Mouse (Mus musculus) gastrocnemius, postnatal 36 days (tissue): Measurements from ENCODE around the gene Olfr750. TPM values are rescaled to one million over a fixed set of nuclear protein-coding genes. Genes with fewer than 3 reads are reported as not detected.
A peak's percentile ranks its signal among the peaks of the same experiment; 100 is the strongest.

Experiments used
- DNase-seq, 2 experiments: peaks; one replicate each; pipeline ENCODE4 v3.0.0; 2022
- intact Hi-C: fragments of 180-260 bp; cut with DNase I; formaldehyde crosslinking; loops from one replicate; pipeline ENCODE4 v1.15.1; 2025
- long read RNA-seq, 2 experiments: library from polyadenylated mRNA; stranded (forward); transcript quantifications; one replicate each; pipeline ENCODE4 v2.0.0; 2021
- total RNA-seq, 2 experiments: library from RNA; stranded (reverse); gene quantifications; 2 replicates each; pipeline ENCODE4 v1.2.3; 2021

Olfr750 gene
- not detected for total RNA-seq
- long read RNA-seq, experiment 1 = 0 reads
- long read RNA-seq, experiment 2 = 0 reads

GRCm38 (mm10) chr14:51074335-51074734 is at the start of gene Olfr750:
TSS of gene Olfr750 (minus strand) at chr14:51074435.
- no peak for DNase-seq
- intact Hi-C loops = no loop called here

GRCm38 (mm10) chr14:51113916-51114560 is 39.8 kb upstream of the Olfr750 start, which contains the start of gene Eddm3b:
TSS of gene Eddm3b (plus strand) at chr14:51114426.
- no peak for DNase-seq
- intact Hi-C loops = no loop called here

- no peak for DNase-seq
Observed at GRCm38 (mm10) chr14:51113476-51113875, 39.2 kb upstream of the Olfr750 start.

GRCm38 (mm10) chr14:51111966-51112365 is 37.7 kb upstream of the Olfr750 start:
- no peak for DNase-seq
- intact Hi-C loops = no loop called here

More at GRCm38 (mm10) chr14:51113476-51113875, 39.2 kb upstream of the Olfr750 start:
- intact Hi-C loops = no loop called here

GRCm38 (mm10) chr14:51106449-51106967 is 32.3 kb upstream of the Olfr750 start:
- no peak for DNase-seq
- intact Hi-C loops = no loop called here

- intact Hi-C loops = loop anchor here (5.0 kb wide), 2 partner anchors 163 to 307 kb away; no protein-coding TSS in a partner anchor
- DNase-seq = no peak
Observed at GRCm38 (mm10) chr14:51104366-51104765, 30.1 kb upstream of the Olfr750 start.

GRCm38 (mm10) chr14:51103217-51103616 is 29.0 kb upstream of the Olfr750 start:
- peak; percentile 40 to 46 for DNase-seq
- intact Hi-C loops = loop anchor here (5.0 kb wide), 2 partner anchors 164 to 306 kb away; no protein-coding TSS in a partner anchor

- intact Hi-C loops = loop anchor here (5.0 kb wide), 2 partner anchors 166 to 304 kb away; no protein-coding TSS in a partner anchor
- no peak for DNase-seq
Observed at GRCm38 (mm10) chr14:51101284-51101683, 27.0 kb upstream of the Olfr750 start.

- DNase-seq = no peak
- intact Hi-C loops = loop anchor here (5.0 kb wide), 1 partner anchor 72 kb away; no protein-coding TSS in a partner anchor
Observed at GRCm38 (mm10) chr14:51098921-51099320, 24.7 kb upstream of the Olfr750 start.

GRCm38 (mm10) chr14:51098300-51098699 is 24.1 kb upstream of the Olfr750 start:
- DNase-seq = peak in 1 of 2 experiments; percentile 44
- intact Hi-C loops = loop anchor here (5.0 kb wide), 1 partner anchor 71 kb away; no protein-coding TSS in a partner anchor

GRCm38 (mm10) chr14:51095736-51096524 is 21.7 kb upstream of the Olfr750 start:
- intact Hi-C loops = loop anchor here (5.0 kb wide), 1 partner anchor 69 kb away; no protein-coding TSS in a partner anchor
- DNase-seq = no peak

- no peak for DNase-seq
- intact Hi-C loops = loop anchor here (5.0 kb wide), 1 partner anchor 68 kb away; no protein-coding TSS in a partner anchor
Observed at GRCm38 (mm10) chr14:51094921-51095320, 20.7 kb upstream of the Olfr750 start.

GRCm38 (mm10) chr14:51094096-51094875 is 20.1 kb upstream of the Olfr750 start:
- DNase-seq = peak in 1 of 2 experiments; percentile 48
- intact Hi-C loops = no loop called here

- intact Hi-C loops = no loop called here
Observed at GRCm38 (mm10) chr14:51093496-51093895, 19.3 kb upstream of the Olfr750 start.

GRCm38 (mm10) chr14:51092073-51092620 is 17.9 kb upstream of the Olfr750 start:
- no peak for DNase-seq
- intact Hi-C loops = no loop called here

More at GRCm38 (mm10) chr14:51093496-51093895, 19.3 kb upstream of the Olfr750 start:
- DNase-seq = no peak

- intact Hi-C loops = no loop called here
- peak; percentile 59 to 73 for DNase-seq
Observed at GRCm38 (mm10) chr14:51090921-51091900, 17.0 kb upstream of the Olfr750 start, which contains the start of the genes Rnase4 and Ang. TSS of gene Rnase4 (plus strand) at chr14:51091077. TSS of gene Ang (plus strand) at chr14:51091150.

- DNase-seq = peak; percentile 67 to 87
- intact Hi-C loops = no loop called here
Observed at GRCm38 (mm10) chr14:51090077-51090781, 16.0 kb upstream of the Olfr750 start.

GRCm38 (mm10) chr14:51089674-51090076 is 15.4 kb upstream of the Olfr750 start:
- no peak for DNase-seq
- intact Hi-C loops = loop anchor here (1.0 kb wide), 1 partner anchor 26 kb away; no protein-coding TSS in a partner anchor
